Mouse (Mus musculus) right cerebral cortex, postnatal 25 days (tissue): ENCODE data around the gene Gzma.

Source experiments
- DNase-seq: peaks from one replicate; pipeline ENCODE4 v3.0.0; 2022

The Gzma gene

DNA sequence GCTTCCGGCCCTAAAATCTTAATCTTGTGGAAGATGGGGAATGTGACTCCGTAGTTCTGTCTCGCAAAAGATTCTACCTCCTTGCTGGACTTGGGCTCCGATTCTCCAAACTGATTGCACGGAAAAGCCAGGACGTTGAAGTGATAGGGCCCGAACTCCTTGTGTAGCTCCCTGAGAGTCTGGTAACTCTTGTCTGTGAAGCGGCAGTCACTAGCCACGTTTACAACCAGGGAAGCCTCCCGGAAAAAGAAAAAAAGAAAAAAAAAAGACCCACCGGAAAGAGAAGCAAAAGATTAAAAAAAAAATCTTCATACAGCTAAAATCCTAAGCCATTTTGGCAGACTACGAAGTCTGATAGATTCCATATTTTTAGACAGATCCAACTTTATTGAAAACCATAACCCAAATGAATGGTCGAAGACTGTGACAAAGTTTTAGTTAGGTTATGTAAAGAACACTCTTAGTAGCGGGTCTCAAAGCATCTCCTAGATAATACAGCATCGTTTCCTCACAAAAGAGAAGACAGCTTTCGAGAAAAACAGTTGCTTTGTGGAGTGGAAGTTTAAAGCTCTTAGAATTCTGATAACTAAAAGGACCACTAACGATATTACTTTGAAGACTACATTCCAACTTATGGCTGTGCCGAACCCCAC, 55.2 kb downstream of the Gzma start:
- DNase-seq: no peak

DNA sequence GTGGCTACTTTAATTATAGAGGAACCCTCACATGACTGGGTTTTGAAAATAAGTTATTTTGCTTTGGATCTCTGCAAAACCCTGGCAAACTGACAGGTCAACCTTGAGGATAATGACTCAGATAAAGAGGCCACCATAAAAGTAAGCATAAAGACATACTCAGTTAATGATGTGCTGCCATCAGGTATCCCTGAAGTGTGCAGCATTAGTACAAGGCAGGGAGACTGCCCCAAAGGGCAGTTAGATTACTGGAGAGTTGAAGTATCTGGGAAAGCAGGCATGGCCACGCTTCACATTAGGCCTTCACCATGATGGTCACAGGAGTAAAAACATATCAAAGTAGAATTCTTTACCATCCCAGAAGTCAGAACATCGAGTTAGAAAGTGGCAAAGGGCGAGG, 55.9 kb downstream of the Gzma start:
- no peak for DNase-seq
